Mouse (Mus musculus) liver, embryonic 11.5 days (tissue): ENCODE data around the gene 0610009B22Rik. TPM values are rescaled to one million over a fixed set of nuclear protein-coding genes. Genes with fewer than 3 reads are reported as not detected.
"Not testable (repeated sequence)": the region's sequence is repeated elsewhere in the genome, so short reads cannot be mapped to it uniquely, and the experiment has no call there.

Source experiments
- ATAC-seq: fragments of 200-750 bp; cut with Nextera tagmentation; replicated peaks from 2 replicates; pipeline ENCODE4 v1.8.0; 2017; ENCODE audit warnings: moderate number of reproducible peaks, mild to moderate bottlenecking, moderate TSS enrichment, moderate library complexity; ENCODE audit not compliant: low FRiP score
- DNase-seq: peaks from one replicate; pipeline ENCODE4 v3.0.0-alpha.2; 2017; ENCODE audit warnings: low spot score
- H3K27ac ChIP-seq: fragments of 300-500 bp; sonication (generic); 2 replicates; pipeline ENCODE4 v1.5.1; 2014; ENCODE audit warnings: mild to moderate bottlenecking, low read depth, low read length, control low read depth
- H3K27me3 ChIP-seq: fragments of 300-500 bp; sonication (generic); replicated peaks from 2 replicates; pipeline ENCODE4 v1.6.1; 2014; ENCODE audit warnings: low read length, mixed read lengths; ENCODE audit not compliant: control insufficient read depth, insufficient read depth
- H3K36me3 ChIP-seq: fragments of 300-500 bp; sonication (generic); 2 replicates; pipeline ENCODE4 v1.6.1; 2014; ENCODE audit warnings: mild to moderate bottlenecking, low read length, moderate library complexity, mixed read lengths; ENCODE audit not compliant: control insufficient read depth, insufficient read depth
- H3K4me1 ChIP-seq: fragments of 300-500 bp; sonication (generic); replicated peaks from 2 replicates; pipeline ENCODE4 v1.6.1; 2014; ENCODE audit warnings: low read length, mixed read lengths; ENCODE audit not compliant: control insufficient read depth, insufficient read depth
- H3K4me2 ChIP-seq: fragments of 300-500 bp; sonication (generic); 2 replicates; pipeline ENCODE4 v1.6.1; 2014; ENCODE audit warnings: mild to moderate bottlenecking, control low read depth, moderate library complexity
- H3K4me3 ChIP-seq: fragments of 300-500 bp; sonication (generic); 2 replicates; pipeline ENCODE4 v1.5.1; 2014; ENCODE audit warnings: low read depth, low read length, control low read depth
- H3K9ac ChIP-seq: fragments of 300-500 bp; sonication (generic); 2 replicates; pipeline ENCODE4 v1.6.1; 2014; ENCODE audit warnings: low read depth, low read length, control low read depth
- H3K9me3 ChIP-seq: fragments of 300-500 bp; sonication (generic); 2 replicates; pipeline ENCODE4 v1.6.1; 2016; ENCODE audit warnings: low read length, inconsistent platforms, mixed read lengths; ENCODE audit not compliant: control insufficient read depth
- WGBS: fragments of 180-500 bp; shearing (Covaris S2); extraction: QIAGEN DNeasy Blood & Tissue Kit; methylation state at CpG from one replicate; pipeline ENCODE4 v1.1.7; 2014; 5-methylcytosine and 5-hydroxymethylcytosine counted together
- polyA plus RNA-seq: library from polyadenylated mRNA; unstranded; fragments of >200 nt; fragmentation: Nextera tagmentation; extraction: Ambion mirVana; gene quantifications from 2 replicates; pipeline ENCODE4 v1.2.1, GENCODE M21; 2014

0610009B22Rik gene
- 60.4 and 66.0 TPM in 2 replicates for polyA plus RNA-seq

- H3K4me2 ChIP-seq = peak within 1 kb of the TSS; percentile 87
- H3K27ac ChIP-seq = peak within 1 kb of the TSS; percentile 96
- peak; percentile 99 for DNase-seq
- peak within 1 kb of the TSS; percentile 77 for H3K9ac ChIP-seq
- no peaks in the 10 kb centered on the region for H3K9me3 ChIP-seq
- WGBS = under 1% methylated on average over 60 of the region's 60 CpGs
- H3K4me3 ChIP-seq = peak within 1 kb of the TSS; percentile 71
- no peaks in the 10 kb centered on the region for H3K27me3 ChIP-seq
- H3K4me1 ChIP-seq = peaks cover 7% of the 10 kb centered on the region
- H3K36me3 ChIP-seq = no peaks in the 10 kb centered on the region; the same call in 1 of the 2 replicates
- peak; percentile 99 for ATAC-seq
Observed at GRCm38 (mm10) chr11:51688330-51689328, at the start of gene 0610009B22Rik. TSS of gene 0610009B22Rik (minus strand) at chr11:51688874.

- not testable (repeated sequence) for ATAC-seq, H3K9me3 ChIP-seq, H3K4me2 ChIP-seq, H3K9ac ChIP-seq, H3K27ac ChIP-seq, DNase-seq, H3K4me1 ChIP-seq, H3K27me3 ChIP-seq, H3K4me3 ChIP-seq
- peaks cover 23% of the 10 kb centered on the region; the same call in 1 of the 2 replicates for H3K36me3 ChIP-seq
- WGBS = 95% methylated on average over 11 of the region's 13 CpGs
Observed at GRCm38 (mm10) chr11:51734218-51734617, 45.5 kb upstream of the 0610009B22Rik start.

- DNase-seq = no peak
- peaks cover 23% of the 10 kb centered on the region; the same call in 1 of the 2 replicates for H3K36me3 ChIP-seq
- no peak for ATAC-seq
- H3K9ac ChIP-seq = no peak overlapping the region
- no peak overlapping the region for H3K4me3 ChIP-seq
- no peak overlapping the region for H3K4me2 ChIP-seq
- H3K27ac ChIP-seq = no peak overlapping the region
- 72% methylated on average over 1 of the region's 1 CpGs for WGBS
- H3K4me1 ChIP-seq = no peaks in the 10 kb centered on the region
- H3K27me3 ChIP-seq = no peaks in the 10 kb centered on the region
- H3K9me3 ChIP-seq = no peaks in the 10 kb centered on the region
Observed at GRCm38 (mm10) chr11:51732883-51733282, 44.2 kb upstream of the 0610009B22Rik start.

GRCm38 (mm10) chr11:51721066-51721465 lies 32.4 kb upstream of the 0610009B22Rik start:
- Histone ChIP-seq H3K36me3 (peaks cover 27% of the 10 kb centered on the region), H3K9me3 (no peaks in the 10 kb centered on the region), H3K4me1 (no peaks in the 10 kb centered on the region), H3K27me3 (no peaks in the 10 kb centered on the region), H3K27ac (no peak overlapping the region), H3K4me3 (no peak overlapping the region), H3K9ac (no peak overlapping the region), H3K4me2 (no peak overlapping the region)
- ATAC-seq (no peak), DNase-seq (no peak)
- WGBS = 88% methylated on average over 11 of the region's 11 CpGs

- no peak overlapping the region for H3K27ac ChIP-seq
- H3K4me1 ChIP-seq = no peaks in the 10 kb centered on the region
- DNase-seq (no peak), ATAC-seq (no peak)
- no peaks in the 10 kb centered on the region for H3K27me3 ChIP-seq
- H3K9me3 ChIP-seq = no peaks in the 10 kb centered on the region
- no peak overlapping the region for H3K9ac ChIP-seq
- no peak overlapping the region for H3K4me2 ChIP-seq
- 98% methylated on average over 13 of the region's 13 CpGs for WGBS
- H3K36me3 ChIP-seq = peaks cover 26% of the 10 kb centered on the region
- no peak overlapping the region for H3K4me3 ChIP-seq
Observed at GRCm38 (mm10) chr11:51707080-51707479, 18.4 kb upstream of the 0610009B22Rik start.

GRCm38 (mm10) chr11:51706451-51706850 lies 17.8 kb upstream of the 0610009B22Rik start:
- Histone ChIP-seq H3K27ac (no peak overlapping the region), H3K36me3 (peaks cover 21% of the 10 kb centered on the region), H3K4me2 (no peak overlapping the region), H3K9me3 (no peaks in the 10 kb centered on the region), H3K9ac (no peak overlapping the region), H3K27me3 (no peaks in the 10 kb centered on the region), H3K4me1 (no peaks in the 10 kb centered on the region), H3K4me3 (no peak overlapping the region)
- WGBS = 93% methylated on average over 10 of the region's 10 CpGs
- ATAC-seq = no peak
- no peak for DNase-seq

GRCm38 (mm10) chr11:51703379-51703998 lies 14.8 kb upstream of the 0610009B22Rik start:
- H3K9me3 ChIP-seq = no peaks in the 10 kb centered on the region
- no peak overlapping the region for H3K27ac ChIP-seq
- no peak overlapping the region for H3K4me3 ChIP-seq
- H3K4me1 ChIP-seq = no peaks in the 10 kb centered on the region
- H3K36me3 ChIP-seq = peaks cover 28% of the 10 kb centered on the region
- ATAC-seq (no peak), DNase-seq (peak; percentile 37)
- no peak overlapping the region for H3K4me2 ChIP-seq
- no peak overlapping the region for H3K9ac ChIP-seq
- H3K27me3 ChIP-seq = no peaks in the 10 kb centered on the region
- 71% methylated on average over 10 of the region's 10 CpGs for WGBS

- no peak overlapping the region for H3K4me3 ChIP-seq
- DNase-seq (no peak), ATAC-seq (no peak)
- H3K36me3 ChIP-seq = peaks cover 31% of the 10 kb centered on the region
- WGBS = 83% methylated on average over 3 of the region's 3 CpGs
- no peaks in the 10 kb centered on the region for H3K4me1 ChIP-seq
- no peaks in the 10 kb centered on the region for H3K27me3 ChIP-seq
- H3K27ac ChIP-seq = no peak overlapping the region
- H3K9ac ChIP-seq = no peak overlapping the region
- no peaks in the 10 kb centered on the region for H3K9me3 ChIP-seq
- no peak overlapping the region for H3K4me2 ChIP-seq
Observed at GRCm38 (mm10) chr11:51702831-51703230, 14.2 kb upstream of the 0610009B22Rik start.
